Comparison of ENCODE assay signal across 22 mouse cellular contexts in the genomic region with DNA sequence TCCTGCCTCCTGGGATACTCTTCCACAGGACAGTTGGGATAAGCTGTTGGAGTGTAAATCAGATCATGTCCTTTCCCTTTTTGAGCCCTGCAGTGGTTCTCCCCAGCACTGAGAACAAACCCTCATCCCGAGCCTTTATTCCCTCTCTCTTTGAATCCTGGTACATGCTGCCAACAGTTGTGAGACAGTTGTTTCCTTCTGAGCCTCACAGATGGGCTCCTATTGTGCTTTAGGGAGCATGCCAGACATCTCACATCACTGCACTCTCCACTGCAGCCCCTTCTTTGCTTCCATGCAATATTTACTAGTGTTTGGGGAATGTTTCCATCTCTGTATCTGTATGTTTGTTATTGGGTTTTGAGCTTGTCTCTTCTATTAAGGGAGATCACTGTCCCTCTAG. TPM values are rescaled to one million over a fixed set of nuclear protein-coding genes. Genes with fewer than 3 reads are reported as not detected.
DNase-seq lines count a peak whose midpoint lies in the region; ATAC-seq and TF ChIP-seq lines count a peak whose summit lies in the region.
"Had no signal": no experiment of that assay in that cellular context is flagged by ENCODE, and none has a peak within 500 bp of the region (broad histone marks: within the 10 kb centered on the region; RNA-seq: fewer than 3 reads in every experiment).

No protein-coding gene starts in this region.

- H3K27me3 ChIP-seq in hindbrain, embryonic 13.5 days, result no peaks in the 10 kb centered on the region
- no peaks in the 10 kb centered on the region for H3K27me3 ChIP-seq in hindbrain, embryonic 11.5 days (ENCODE audit: control insufficient read depth, insufficient read depth, low read length)
- H3K27me3 ChIP-seq in midbrain, postnatal 0 days (ENCODE audit: insufficient read depth, low read length), result no peaks in the 10 kb centered on the region
- H3K27me3 ChIP-seq in midbrain, embryonic 11.5 days (ENCODE audit: control insufficient read depth, insufficient read depth, low read length), result no peaks in the 10 kb centered on the region
- H3K27me3 ChIP-seq in hindbrain, embryonic 16.5 days (replicated peaks; ENCODE audit: control insufficient read depth, insufficient read depth, low read length), result no peaks in the 10 kb centered on the region
- H3K27me3 ChIP-seq: CH12.LX; forebrain, embryonic 13.5 days; heart, embryonic 15.5 days had no signal

- peaks cover 22% of the 10 kb centered on the region for H3K4me1 ChIP-seq in hindbrain, embryonic 13.5 days (replicated peaks)
- H3K4me1 ChIP-seq in hindbrain, embryonic 11.5 days (replicated peaks; ENCODE audit: control insufficient read depth, insufficient read depth, low read length), result no peaks in the 10 kb centered on the region
- no peaks in the 10 kb centered on the region for H3K4me1 ChIP-seq in midbrain, postnatal 0 days (ENCODE audit: insufficient read depth, low read length)
- H3K4me1 ChIP-seq in midbrain, embryonic 11.5 days (ENCODE audit: control insufficient read depth, insufficient read depth, low read length), result no peaks in the 10 kb centered on the region
- peaks cover 10% of the 10 kb centered on the region for H3K4me1 ChIP-seq in hindbrain, embryonic 16.5 days (ENCODE audit: control insufficient read depth, insufficient read depth, low read depth, low read length)
- H3K4me1 ChIP-seq: embryonic facial prominence, embryonic 10.5 days; heart, embryonic 10.5 days; heart, embryonic 15.5 days had no signal

- WGBS in hindbrain, embryonic 13.5 days, result 27% methylated on average over 1 of the region's 1 CpGs
- WGBS in hindbrain, embryonic 11.5 days, result 38% methylated on average over 1 of the region's 1 CpGs
- WGBS in midbrain, postnatal 0 days, result 42% methylated on average over 1 of the region's 1 CpGs
- 33% methylated on average over 1 of the region's 1 CpGs for WGBS in midbrain, embryonic 11.5 days
- WGBS in hindbrain, embryonic 16.5 days, result 16% methylated on average over 1 of the region's 1 CpGs

- H3K4me3 ChIP-seq in hindbrain, embryonic 13.5 days, result no peak overlapping the region
- no peak overlapping the region for H3K4me3 ChIP-seq in hindbrain, embryonic 11.5 days (ENCODE audit: low read depth, low read length)
- no peak overlapping the region for H3K4me3 ChIP-seq in midbrain, postnatal 0 days (ENCODE audit: low read depth, low read length)
- H3K4me3 ChIP-seq in midbrain, embryonic 11.5 days (ENCODE audit: low read depth, low read length), result no peak overlapping the region
- H3K4me3 ChIP-seq in hindbrain, embryonic 16.5 days (ENCODE audit: low read length), result no peak overlapping the region
- H3K4me3 ChIP-seq: embryonic facial prominence, embryonic 10.5 days; forebrain, embryonic 13.5 days; heart, embryonic 10.5 days; heart, embryonic 15.5 days had no signal

- no peaks in the 10 kb centered on the region for H3K9me3 ChIP-seq in hindbrain, embryonic 13.5 days
- H3K9me3 ChIP-seq in hindbrain, embryonic 11.5 days (ENCODE audit: control insufficient read depth, low read length), result no peaks in the 10 kb centered on the region
- H3K9me3 ChIP-seq in midbrain, postnatal 0 days (ENCODE audit: low read length), result no peaks in the 10 kb centered on the region
- H3K9me3 ChIP-seq in midbrain, embryonic 11.5 days (ENCODE audit: control insufficient read depth, low read length), result no peaks in the 10 kb centered on the region
- H3K9me3 ChIP-seq in hindbrain, embryonic 16.5 days (ENCODE audit: control insufficient read depth, low read length), result no peaks in the 10 kb centered on the region
- H3K9me3 ChIP-seq: embryonic facial prominence, embryonic 10.5 days; forebrain, embryonic 13.5 days; heart, embryonic 10.5 days; heart, embryonic 15.5 days had no signal

- H3K27ac ChIP-seq in hindbrain, embryonic 13.5 days, result peak overlapping the region; percentile 37; the same call in 1 of the 2 replicates
- H3K27ac ChIP-seq in hindbrain, embryonic 11.5 days (ENCODE audit: low read depth, low read length), result no peak overlapping the region
- H3K27ac ChIP-seq in midbrain, postnatal 0 days (ENCODE audit: low read depth, low read length), result no peak overlapping the region
- H3K27ac ChIP-seq in midbrain, embryonic 11.5 days (ENCODE audit: low read depth, low read length), result no peak overlapping the region
- no peak overlapping the region for H3K27ac ChIP-seq in hindbrain, embryonic 16.5 days (ENCODE audit: low read depth, low read length)
- H3K27ac ChIP-seq: embryonic facial prominence, embryonic 10.5 days; forebrain, embryonic 13.5 days; heart, embryonic 10.5 days; heart, embryonic 15.5 days had no signal

- H3K4me2 ChIP-seq in hindbrain, embryonic 13.5 days, result no peak overlapping the region
- no peak overlapping the region for H3K4me2 ChIP-seq in hindbrain, embryonic 11.5 days (replicated peaks; ENCODE audit: low read depth, low read length)
- H3K4me2 ChIP-seq in midbrain, postnatal 0 days (ENCODE audit: low read depth, low read length, poor library complexity, severe bottlenecking), result no peak overlapping the region
- no peak overlapping the region for H3K4me2 ChIP-seq in midbrain, embryonic 11.5 days
- no peak overlapping the region for H3K4me2 ChIP-seq in hindbrain, embryonic 16.5 days (ENCODE audit: low read length)
- H3K4me2 ChIP-seq: forebrain, embryonic 13.5 days; heart, embryonic 15.5 days had no signal

- ATAC-seq in hindbrain, embryonic 13.5 days (ENCODE audit: low FRiP score), result peak; percentile 12; the same call in 1 of the 2 replicates
- no peak for ATAC-seq in hindbrain, embryonic 11.5 days (ENCODE audit: low FRiP score)
- no peak for ATAC-seq in midbrain, postnatal 0 days (ENCODE audit: low FRiP score)
- ATAC-seq in midbrain, embryonic 11.5 days (ENCODE audit: low FRiP score), result no peak
- peak; percentile 32; the same call in 1 of the 2 replicates for ATAC-seq in hindbrain, embryonic 16.5 days
- ATAC-seq: activated CD4-positive, CD25-positive, alpha-beta regulatory T cell, adult 4 months; forebrain, embryonic 13.5 days; Patski had no signal

- H3K9ac ChIP-seq in hindbrain, embryonic 13.5 days, result no peak overlapping the region
- no peak overlapping the region for H3K9ac ChIP-seq in hindbrain, embryonic 11.5 days (ENCODE audit: low read depth, low read length)
- no peak overlapping the region for H3K9ac ChIP-seq in midbrain, postnatal 0 days (replicated peaks; ENCODE audit: low read length, poor library complexity, severe bottlenecking)
- H3K9ac ChIP-seq in midbrain, embryonic 11.5 days (ENCODE audit: low read length), result no peak overlapping the region
- no peak overlapping the region for H3K9ac ChIP-seq in hindbrain, embryonic 16.5 days (ENCODE audit: low read depth, low read length)
- H3K9ac ChIP-seq: forebrain, embryonic 13.5 days; heart, embryonic 15.5 days had no signal

- H3K36me3 ChIP-seq in hindbrain, embryonic 13.5 days, result no peaks in the 10 kb centered on the region
- H3K36me3 ChIP-seq in hindbrain, embryonic 11.5 days (ENCODE audit: control insufficient read depth, insufficient read depth, low read length), result no peaks in the 10 kb centered on the region
- H3K36me3 ChIP-seq in midbrain, postnatal 0 days (ENCODE audit: insufficient read depth, low read length), result no peaks in the 10 kb centered on the region
- H3K36me3 ChIP-seq in midbrain, embryonic 11.5 days (ENCODE audit: control insufficient read depth, insufficient read depth, low read length), result no peaks in the 10 kb centered on the region
- no peaks in the 10 kb centered on the region for H3K36me3 ChIP-seq in hindbrain, embryonic 16.5 days (ENCODE audit: control insufficient read depth, insufficient read depth, low read length)
- H3K36me3 ChIP-seq: embryonic facial prominence, embryonic 10.5 days; heart, embryonic 10.5 days; heart, embryonic 15.5 days had no signal

- TF ChIP-seq CTCF in midbrain, postnatal 0 days (IDR thresholded peaks at IDR 0.05), result no peak

- DNase-seq in hindbrain, embryonic 11.5 days (ENCODE audit: low spot score), result no peak
- DNase-seq in midbrain, postnatal 0 days (ENCODE audit: low spot score), result peak; percentile 15
- DNase-seq in midbrain, embryonic 11.5 days (ENCODE audit: low spot score, missing footprints), result no peak
- DNase-seq in lung, postnatal 36 days, result no peak
- DNase-seq: adrenal gland, postnatal 14 days; cerebellum, adult 2 months; cerebellum, postnatal 10 days; gastrocnemius, postnatal 36 days; heart, adult 18-20 months; heart, postnatal 14 days had no signal

RNA-seq across cellular contexts. Expression of a gene that starts 6.6 kb away (rescaled TPM):
- polyA plus RNA-seq in hindbrain, embryonic 13.5 days (2015; fragmentation: Nextera tagmentation; extraction: Ambion mirVana), result 12.8 and 20.7 TPM in 2 replicates
- 1.8 and 4.3 TPM in 2 replicates for polyA plus RNA-seq in hindbrain, embryonic 11.5 days (2014; fragmentation: Nextera tagmentation; extraction: Ambion mirVana)
- total RNA-seq in midbrain, postnatal 0 days (2014; rRNA removed), result 0.66 and 0.76 TPM in 2 replicates
- not detected in 2 replicates for polyA plus RNA-seq in midbrain, postnatal 0 days (2015; fragmentation: Nextera tagmentation; extraction: Ambion mirVana)
- not detected in 2 replicates for polyA plus RNA-seq in midbrain, embryonic 11.5 days (2014; fragmentation: Nextera tagmentation; extraction: Ambion mirVana)
- polyA plus RNA-seq in hindbrain, embryonic 16.5 days (2015; fragmentation: Nextera tagmentation; extraction: Ambion mirVana), result 7.9 and 9.6 TPM in 2 replicates
- total RNA-seq: adrenal gland, adult 18-20 months; adrenal gland, postnatal 14 days; CH12.LX; gastrocnemius, adult 8-10 months; gastrocnemius, postnatal 36 days; heart, adult 18-20 months; heart, postnatal 14 days; hematopoietic stem cell, adult 5-6 weeks had no signal
- polyA plus RNA-seq: cerebellum, adult 2 months; embryonic facial prominence, embryonic 10.5 days; forebrain, embryonic 13.5 days; heart, embryonic 10.5 days; heart, embryonic 15.5 days; Patski had no signal

RNA-seq across cellular contexts. Expression of a gene that starts 58.2 kb away (rescaled TPM):
- polyA plus RNA-seq in hindbrain, embryonic 13.5 days (2015; fragmentation: Nextera tagmentation; extraction: Ambion mirVana), result 1.5 and 1.8 TPM in 2 replicates
- polyA plus RNA-seq in hindbrain, embryonic 11.5 days (2014; fragmentation: Nextera tagmentation; extraction: Ambion mirVana), result 2.4 and 2.8 TPM in 2 replicates
- total RNA-seq in midbrain, postnatal 0 days (2014; rRNA removed), result 1.6 and 2.7 TPM in 2 replicates
- 3.8 and 4.9 TPM in 2 replicates for polyA plus RNA-seq in midbrain, postnatal 0 days (2015; fragmentation: Nextera tagmentation; extraction: Ambion mirVana)
- polyA plus RNA-seq in midbrain, embryonic 11.5 days (2014; fragmentation: Nextera tagmentation; extraction: Ambion mirVana), result 2.7 TPM in 2 replicates
- polyA plus RNA-seq in hindbrain, embryonic 16.5 days (2015; fragmentation: Nextera tagmentation; extraction: Ambion mirVana), result 2.3 TPM in 2 replicates
- polyA plus RNA-seq: Patski had no signal

Comparison
In these comparisons a context has a peak if more than half of its experiments do, and no peak if none do; other contexts are left out.
1. ATAC-seq: peak in hindbrain, embryonic 13.5 days (single experiment) and hindbrain, embryonic 16.5 days (single experiment); none in hindbrain, embryonic 11.5 days (single experiment), midbrain, postnatal 0 days (single experiment) and midbrain, embryonic 11.5 days (single experiment).